Mouse (Mus musculus): Measurements from ENCODE around the gene Myo1a.
"Not testable (repeated sequence)": the region's sequence is repeated elsewhere in the genome, so short reads cannot be mapped to it uniquely, and the experiment has no call there.

Gene Myo1a

DNA sequence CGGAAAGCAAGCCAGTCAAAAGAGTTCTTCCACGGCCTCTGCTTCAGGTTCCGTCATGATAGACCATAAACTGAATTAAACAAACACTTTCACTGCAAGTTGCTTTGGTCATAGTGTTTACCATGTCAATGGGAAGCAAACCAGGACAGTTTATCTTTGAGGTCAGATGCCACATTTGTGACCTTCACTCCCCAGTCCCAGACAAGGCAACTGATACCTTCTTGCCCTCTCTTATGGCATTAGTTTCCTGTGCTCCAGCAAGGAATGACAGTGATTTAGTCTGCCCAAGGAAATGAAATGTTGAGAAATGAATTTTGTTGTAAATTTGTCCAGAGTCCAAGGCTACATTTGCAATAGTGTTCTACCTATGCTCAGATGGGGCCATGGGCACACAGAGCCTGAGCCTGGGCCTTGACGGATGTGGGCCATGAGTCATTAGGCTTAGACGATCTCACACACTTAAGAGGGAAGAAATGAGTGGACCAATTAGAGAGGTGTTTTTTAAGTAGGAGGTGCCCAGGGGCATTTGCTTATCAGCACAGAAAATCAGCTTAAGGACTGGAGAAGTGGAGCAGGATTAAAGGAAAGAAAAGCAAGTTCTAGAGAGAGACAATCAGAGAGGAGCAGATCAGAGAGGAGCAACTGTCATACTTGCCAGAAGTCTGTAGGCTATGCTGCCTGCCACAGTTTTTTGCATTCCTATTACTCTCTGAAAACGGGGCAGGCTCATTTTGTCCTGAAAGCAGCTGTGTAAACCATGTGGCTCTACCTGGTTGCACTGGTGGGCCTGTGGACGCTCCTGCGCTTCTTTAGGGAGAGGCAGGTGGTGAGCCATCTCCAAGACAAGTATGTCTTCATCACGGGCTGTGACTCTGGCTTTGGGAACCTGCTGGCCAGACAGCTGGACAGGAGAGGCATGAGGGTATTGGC, 54.5 kb downstream of the Myo1a start, which contains the start of the genes Rdh1 and Rdh16f1:
TSS of gene Rdh1 (plus strand) at position 541 of the 930 bp plus-strand sequence.
TSS of gene Rdh16f1 (plus strand) at position 607 of the 930 bp plus-strand sequence.
- no peak for DNase-seq (ENCODE audit: low read depth, low spot score)

GRCm38 (mm10) chr10:127762926-127763325, 58.0 kb downstream of the Myo1a start:
- DNase-seq (ENCODE audit: low read depth, low spot score), result not testable (repeated sequence)

DNA sequence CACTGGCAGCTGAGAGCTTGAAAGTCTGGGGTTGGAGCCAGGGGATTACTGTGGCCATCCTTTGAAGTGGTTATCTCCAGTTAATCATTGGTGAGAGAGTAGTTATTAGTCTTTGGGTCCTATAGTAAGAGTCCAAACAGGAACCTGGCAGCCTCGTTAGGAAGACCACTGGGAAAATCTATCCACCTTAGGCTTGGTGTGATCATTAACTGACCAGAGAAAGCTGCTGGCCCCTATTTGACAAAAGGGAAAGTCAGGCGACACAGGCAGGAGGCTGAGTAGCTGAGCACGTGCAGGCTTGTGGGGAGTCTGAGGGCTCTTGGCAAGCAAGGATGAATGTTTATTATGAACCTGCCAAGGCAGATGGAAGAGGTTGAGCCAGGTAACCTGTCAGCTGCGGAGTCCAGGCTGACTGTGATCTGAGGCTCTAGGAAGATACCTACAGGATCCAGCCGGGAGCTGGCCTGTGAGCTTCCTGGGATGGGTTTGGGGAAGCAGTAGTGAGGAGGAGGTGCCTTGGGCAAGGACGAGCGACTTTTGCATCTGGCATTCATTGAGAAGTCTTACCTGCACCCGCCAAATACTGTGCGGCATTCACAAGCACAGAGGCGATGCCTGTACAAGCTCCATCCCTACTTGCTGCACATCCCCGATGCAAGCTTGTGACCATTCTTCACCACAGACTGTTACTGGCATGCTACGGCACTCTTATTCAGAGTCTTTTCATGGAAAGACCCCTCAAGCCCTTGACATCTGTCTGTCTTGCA, 59.1 kb downstream of the Myo1a start:
- peak; percentile 12 for DNase-seq (ENCODE audit: low read depth, low spot score)

GRCm38 (mm10) chr10:127766564-127766963, 61.6 kb downstream of the Myo1a start:
- DNase-seq (ENCODE audit: low read depth, low spot score), result no peak
